Mouse (Mus musculus) CH12.LX (cell line): Measurements from ENCODE around the gene Cers5. TPM values are rescaled to one million over a fixed set of nuclear protein-coding genes. Genes with fewer than 3 reads are reported as not detected.

Experiments
- DNase-seq: peaks from one replicate; pipeline ENCODE4 v3.0.0-alpha.2; 2013; ENCODE audit errors: extremely low read depth
- H3K27ac ChIP-seq: 2 replicates; pipeline ENCODE4 v1.5.1; 2012; ENCODE audit warnings: low read depth, mild to moderate bottlenecking, control low read depth, moderate library complexity; ENCODE audit not compliant: insufficient read depth
- H3K27me3 ChIP-seq: replicated peaks from 2 replicates; pipeline ENCODE3; 2012; ENCODE audit warnings: inconsistent platforms
- H3K36me3 ChIP-seq, 2 experiments: replicated peaks in 1 of 2; 2 replicates each; pipeline versions ENCODE3 to v1.6.1; 2012; ENCODE audit warnings: inconsistent platforms in 1 of 2, low read length in 1 of 2, mild to moderate bottlenecking in 1 of 2, mixed read lengths in 1 of 2, moderate library complexity in 1 of 2; ENCODE audit not compliant: control insufficient read depth in 1 of 2, insufficient read depth in 1 of 2
- H3K4me1 ChIP-seq, 2 experiments: 2 replicates each; pipeline ENCODE4 v1.6.1; 2012; ENCODE audit warnings: inconsistent platforms in 1 of 2, moderate library complexity in 1 of 2; ENCODE audit not compliant: insufficient read depth in 2 of 2, control insufficient read depth in 1 of 2
- H3K4me2 ChIP-seq: 2 replicates; pipeline ENCODE4 v1.6.1; 2012; ENCODE audit warnings: low read depth, mild to moderate bottlenecking, control low read depth; ENCODE audit not compliant: poor library complexity, insufficient read depth, severe bottlenecking
- H3K4me3 ChIP-seq, 3 experiments: fragments of 150-350 bp in 1 of 3; sonication (generic) in 1 of 3; replicated peaks in 1 of 3; 2 replicates each; pipeline versions ENCODE3 to v1.5.1; 2011 to 2012; ENCODE audit warnings: low read depth in 2 of 3, low read length in 2 of 3, mild to moderate bottlenecking in 2 of 3, moderate library complexity in 2 of 3, control low read depth in 1 of 3, improper control_type of control experiment in 1 of 3, inconsistent platforms in 1 of 3, mixed read lengths in 1 of 3; ENCODE audit not compliant: poor library complexity in 1 of 3
- H3K79me2 ChIP-seq: replicated peaks from 2 replicates; pipeline ENCODE4 v1.6.1; 2012; ENCODE audit warnings: mild to moderate bottlenecking, moderate library complexity; ENCODE audit not compliant: control insufficient read depth, poor library complexity, insufficient read depth, severe bottlenecking; ENCODE audit errors: extremely low read depth
- H3K9ac ChIP-seq: 2 replicates; pipeline ENCODE4 v1.6.1; 2012; ENCODE audit warnings: low read depth, mild to moderate bottlenecking, control low read depth, moderate library complexity; ENCODE audit not compliant: insufficient read depth
- H3K9me3 ChIP-seq: replicated peaks from 2 replicates; pipeline ENCODE3; 2012; ENCODE audit warnings: low read length, inconsistent platforms, mixed read lengths
- BHLHE40 ChIP-seq: IDR thresholded peaks from 2 replicates; pipeline ENCODE4 v1.6.1; 2011; ENCODE audit warnings: mild to moderate bottlenecking, low read depth, low read length, improper control_type of control experiment
- CHD2 ChIP-seq: IDR thresholded peaks from 2 replicates; pipeline ENCODE4 v1.6.1; 2011; ENCODE audit warnings: low read length, improper control_type of control experiment
- CTCF ChIP-seq, 2 experiments: IDR thresholded peaks in 1 of 2; conservative IDR thresholded peaks in 1 of 2; 2 replicates each; pipeline ENCODE4 v1.5.1; 2011 to 2012; ENCODE audit warnings: low read depth in 2 of 2, low read length in 2 of 2, improper control_type of control experiment in 1 of 2, inconsistent platforms in 1 of 2, mild to moderate bottlenecking in 1 of 2, moderate library complexity in 1 of 2
- ETS1 ChIP-seq: conservative IDR thresholded peaks from 2 replicates; pipeline ENCODE4 v1.6.1; 2012; ENCODE audit warnings: low read depth, mild to moderate bottlenecking, inconsistent platforms, low read length, improper control_type of control experiment, moderate library complexity
- HCFC1 ChIP-seq: IDR thresholded peaks from 2 replicates; pipeline ENCODE4 v1.6.1; 2012; ENCODE audit warnings: low read depth, mild to moderate bottlenecking, inconsistent platforms, low read length, improper control_type of control experiment
- JUND ChIP-seq: conservative IDR thresholded peaks from 2 replicates; pipeline ENCODE4 v1.6.1; 2011; ENCODE audit warnings: low read depth, low read length, improper control_type of control experiment
- MAFK ChIP-seq: IDR thresholded peaks from 2 replicates; pipeline ENCODE4 v1.6.1; 2011; ENCODE audit warnings: low read length, improper control_type of control experiment; ENCODE audit not compliant: insufficient replicate concordance
- MAX ChIP-seq: IDR thresholded peaks from 2 replicates; pipeline ENCODE4 v1.6.1; 2011; ENCODE audit warnings: low read length, improper control_type of control experiment
- MEF2A ChIP-seq: IDR thresholded peaks from 2 replicates; pipeline ENCODE4 v1.6.1; 2014; ENCODE audit warnings: low read depth, mild to moderate bottlenecking, inconsistent platforms, low read length, improper control_type of control experiment, borderline replicate concordance
- MYC ChIP-seq: IDR thresholded peaks from 2 replicates; pipeline ENCODE4 v1.6.1; 2011; ENCODE audit warnings: low read depth, mild to moderate bottlenecking, improper control_type of control experiment, low read length
- NRF1 ChIP-seq: IDR thresholded peaks from 2 replicates; pipeline ENCODE4 v1.6.1; 2014; ENCODE audit warnings: low read depth, mild to moderate bottlenecking, inconsistent platforms, low read length, improper control_type of control experiment, moderate library complexity
- PAX5 ChIP-seq: IDR thresholded peaks from 2 replicates; pipeline ENCODE4 v1.6.1; 2012; ENCODE audit warnings: low read length, inconsistent platforms, mixed read lengths
- POLR2A ChIP-seq: IDR thresholded peaks from 2 replicates; pipeline ENCODE4 v1.6.1; 2011; ENCODE audit warnings: low read depth, mild to moderate bottlenecking, improper control_type of control experiment, low read length
- POLR2AphosphoS2 ChIP-seq: IDR thresholded peaks from 2 replicates; pipeline ENCODE4 v1.6.1; 2011; ENCODE audit warnings: low read depth, low read length, improper control_type of control experiment
- RAD21 ChIP-seq: IDR thresholded peaks from 2 replicates; pipeline ENCODE4 v1.6.1; 2011; ENCODE audit warnings: low read depth, mild to moderate bottlenecking, low read length, improper control_type of control experiment, moderate library complexity
- RCOR1 ChIP-seq: conservative IDR thresholded peaks from 2 replicates; pipeline ENCODE4 v1.6.1; 2012; ENCODE audit warnings: low read depth, mild to moderate bottlenecking, inconsistent platforms, low read length, improper control_type of control experiment
- SMC3 ChIP-seq: IDR thresholded peaks from 2 replicates; pipeline ENCODE4 v1.6.1; 2011; ENCODE audit warnings: low read depth, low read length, improper control_type of control experiment
- TBP ChIP-seq: conservative IDR thresholded peaks from 2 replicates; pipeline ENCODE4 v1.6.1; 2011; ENCODE audit warnings: low read depth, low read length, improper control_type of control experiment
- USF1 ChIP-seq: IDR thresholded peaks from 2 replicates; pipeline ENCODE4 v1.6.1; 2014; ENCODE audit warnings: low read depth, mild to moderate bottlenecking, inconsistent platforms, low read length, improper control_type of control experiment
- ZC3H11A ChIP-seq: IDR thresholded peaks from 2 replicates; pipeline ENCODE4 v1.6.1; 2012; ENCODE audit warnings: low read depth, mild to moderate bottlenecking, inconsistent platforms, low read length, improper control_type of control experiment
- ZKSCAN1 ChIP-seq: IDR thresholded peaks from 2 replicates; pipeline ENCODE4 v1.6.1; 2012; ENCODE audit warnings: low read depth, inconsistent platforms, low read length, improper control_type of control experiment, borderline replicate concordance
- ZNF384 ChIP-seq: IDR thresholded peaks from 2 replicates; pipeline ENCODE4 v1.6.1; 2012; ENCODE audit warnings: low read depth, low read length, improper control_type of control experiment, inconsistent platforms
- dilution Hi-C: fragments of 300-500 bp; cut with MboI; formaldehyde crosslinking; loops from 2 replicates; pipeline ENCODE4 v1.14.3; 2020; ENCODE audit warnings: low sequenced_read_pairs; ENCODE audit not compliant: extremely low pct_unique_long_range_greater_than_20kb, extremely low pct_ligation_motif_present
- in situ Hi-C: fragments of 300-500 bp; cut with MboI; formaldehyde crosslinking; loops from 3 replicates; pipeline ENCODE4 v1.14.3; 2019; ENCODE audit warnings: low sequenced_read_pairs, low pct_ligation_motif_present, low pct_unique_long_range_greater_than_20kb, mixed read lengths
- polyA plus RNA-seq: library from polyadenylated mRNA; unstranded; fragments of >175 nt; gene quantifications from 2 replicates; pipeline ENCODE4 v1.2.1, GENCODE M21; 2012; ENCODE audit warnings: low read depth; ENCODE audit not compliant: insufficient read length
- total RNA-seq, 2 experiments: library from RNA; depleted of rRNA; stranded (reverse); fragments of 300-350 nt in 1 of 2; fragments of >200 nt in 1 of 2; gene quantifications; 2 replicates each; pipeline ENCODE4 v1.2.3; 2012 to 2014

Cers5 gene
- total and polyA plus RNA-seq, 3 experiments, result 45.0 to 149 (median 94.3) TPM

- H3K36me3 ChIP-seq, result peaks cover 42 to 59% of the 10 kb centered on the region in 2 experiments
- no peak overlapping the region for H3K4me2 ChIP-seq
- no peaks in the 10 kb centered on the region for H3K9me3 ChIP-seq
- in situ Hi-C loops, result no loop called here
- H3K27ac ChIP-seq, result no peak overlapping the region
- H3K4me1 ChIP-seq, result peaks cover 0 to 3% of the 10 kb centered on the region in 2 experiments; a peak in 1 of 4 replicates
- H3K4me3 ChIP-seq, result no peak overlapping the region
- H3K9ac ChIP-seq, result no peak overlapping the region
- DNase-seq, result no peak
- H3K79me2 ChIP-seq, result no peaks in the 10 kb centered on the region
- dilution Hi-C loops, result no loop called here
- TF ChIP-seq NRF1, result no peak
- no peak for TF ChIP-seq POLR2A
- TF ChIP-seq POLR2AphosphoS2, result no peak
- TF ChIP-seq RCOR1, result no peak
- no peaks in the 10 kb centered on the region for H3K27me3 ChIP-seq
Observed at GRCm38 (mm10) chr15:99796735-99797134, 24.1 kb upstream of the Cers5 start.

- H3K4me3 ChIP-seq, result no peak overlapping the region
- DNase-seq, result peak; percentile 43
- H3K79me2 ChIP-seq, result no peaks in the 10 kb centered on the region
- in situ Hi-C loops, result no loop called here
- peaks cover 44 to 65% of the 10 kb centered on the region in 2 experiments for H3K36me3 ChIP-seq
- no peak overlapping the region for H3K4me2 ChIP-seq
- H3K4me1 ChIP-seq, result peaks cover 0 to 3% of the 10 kb centered on the region in 2 experiments; a peak in 1 of 4 replicates
- dilution Hi-C loops, result no loop called here
- no peak overlapping the region for H3K27ac ChIP-seq
- no peak overlapping the region for H3K9ac ChIP-seq
- TF ChIP-seq CHD2 (no peak), ETS1 (no peak), JUND (no peak), MAFK (no peak), TBP (no peak), MAX (no peak), MYC (no peak), RAD21 (peak; percentile 61), ZC3H11A (no peak), HCFC1 (no peak), CTCF (conservative IDR thresholded peaks at IDR 0.05 in 1 of 2, IDR thresholded peaks at IDR 0.05 in 1 of 2; ENCODE audit: low read depth in 2 of 2, low read length in 2 of 2) (peak; percentile 15 to 63; a peak in 2 of 4 replicates), NRF1 (no peak), PAX5 (no peak), SMC3 (peak; percentile 41), ZNF384 (no peak), BHLHE40 (no peak), MEF2A (no peak), POLR2AphosphoS2 (no peak), USF1 (no peak), ZKSCAN1 (no peak)
- H3K27me3 ChIP-seq, result no peaks in the 10 kb centered on the region
- no peaks in the 10 kb centered on the region for H3K9me3 ChIP-seq
Observed at GRCm38 (mm10) chr15:99796066-99796465, 23.4 kb upstream of the Cers5 start.
